23 mouse cellular contexts compared by ENCODE assay signal in genomic region chr1:127718290-127718689, GRCm38 (mm10). TPM values are rescaled to one million over a fixed set of nuclear protein-coding genes. Genes with fewer than 3 reads are reported as not detected.
A peak's percentile ranks its signal among the peaks of the same experiment; 100 is the strongest.
DNase-seq lines count a peak whose midpoint lies in the region; ATAC-seq and TF ChIP-seq lines count a peak whose summit lies in the region.
"Had no signal": no experiment of that assay in that cellular context is flagged by ENCODE, and none has a peak within 500 bp of the region (broad histone marks: within the 10 kb centered on the region; RNA-seq: fewer than 3 reads in every experiment).

No protein-coding gene starts in this region.

- no peaks in the 10 kb centered on the region; the same call in 1 of the 2 replicates for H3K36me3 ChIP-seq in kidney, adult 2 months (ENCODE audit: control insufficient read depth, insufficient read depth, low read length)
- no peaks in the 10 kb centered on the region for H3K36me3 ChIP-seq in kidney, embryonic 16.5 days (ENCODE audit: insufficient read depth, low read length)
- H3K36me3 ChIP-seq: G1E had no signal

- TF ChIP-seq CTCF in kidney, adult 2 months (conservative IDR thresholded peaks at IDR 0.05; ENCODE audit: insufficient read depth, insufficient read length, low read depth, low read length) = no peak

- no peak overlapping the region for H3K9ac ChIP-seq in kidney, embryonic 16.5 days (replicated peaks; ENCODE audit: low read length)

- no peak overlapping the region for H3K4me3 ChIP-seq in kidney, adult 2 months (ENCODE audit: insufficient read depth, low read depth, low read length)
- H3K4me3 ChIP-seq in kidney, embryonic 16.5 days (ENCODE audit: low read length) = no peak overlapping the region

- TF ChIP-seq POLR2A in kidney, adult 2 months (IDR thresholded peaks at IDR 0.05; ENCODE audit: low read depth, low read length) = no peak

- ATAC-seq in kidney, embryonic 16.5 days (ENCODE audit: low FRiP score, low TSS enrichment) = no peak
- ATAC-seq: activated CD4-positive, CD25-positive, alpha-beta regulatory T cell, adult 4 months; CD4-positive, CD25-positive, alpha-beta regulatory T cell, adult 4 months; Patski had no signal

- no peaks in the 10 kb centered on the region for H3K27me3 ChIP-seq in kidney, adult 2 months (replicated peaks; ENCODE audit: control insufficient read depth, insufficient read depth, low read length)
- H3K27me3 ChIP-seq in kidney, embryonic 16.5 days (ENCODE audit: insufficient read depth, low read length) = no peaks in the 10 kb centered on the region
- H3K27me3 ChIP-seq: CH12.LX, Patski had no signal

- no peak overlapping the region for H3K27ac ChIP-seq in kidney, adult 2 months (ENCODE audit: insufficient read depth, low read depth, low read length)
- H3K27ac ChIP-seq in kidney, embryonic 16.5 days (ENCODE audit: low read length) = no peak overlapping the region

- 0 out of 2 replicates have a peak, but pooled peaks cover 3% of the 10 kb centered on the region for H3K9me3 ChIP-seq in kidney, embryonic 16.5 days (ENCODE audit: low read length)
- H3K9me3 ChIP-seq: G1E had no signal

- 45% methylated on average over 1 of the region's 1 CpGs for WGBS in kidney, adult 2 months
- WGBS in kidney, embryonic 16.5 days = 60% methylated on average over 1 of the region's 1 CpGs

- peak; percentile 51 for DNase-seq in heart, adult 11 months
- no peak for DNase-seq in heart, adult 9 months (ENCODE audit: low spot score in 2 of 2)
- DNase-seq in kidney, adult 2 months = peak; percentile 58
- peak; percentile 55 for DNase-seq in kidney, adult 9 months
- no peak for DNase-seq in kidney, postnatal 36 days
- DNase-seq: adrenal gland, adult 2 months; adrenal gland, adult 8-10 months; adrenal gland, postnatal 10 days; adrenal gland, postnatal 14 days; adrenal gland, postnatal 25 days; adrenal gland, postnatal 36 days; B cell, adult 2 months; cerebellum, adult 11 months; cerebellum, adult 11-12 months; cerebellum, adult 18-20 months had no signal

- peaks cover 11% of the 10 kb centered on the region; the same call in 1 of the 2 replicates for H3K4me1 ChIP-seq in kidney, adult 2 months (ENCODE audit: control insufficient read depth, insufficient read depth, low read length)
- H3K4me1 ChIP-seq in kidney, embryonic 16.5 days (ENCODE audit: insufficient read depth, low read length) = no peaks in the 10 kb centered on the region

- no peak overlapping the region for H3K4me2 ChIP-seq in kidney, embryonic 16.5 days (replicated peaks; ENCODE audit: low read depth, low read length)

RNA-seq across cellular contexts. Expression of gene Acmsd, which starts 10.9 kb away (rescaled TPM):
- 67.8 and 81.0 TPM in 2 replicates for polyA plus RNA-seq in kidney, adult 2 months (2012; rRNA removed)
- polyA plus RNA-seq in kidney, embryonic 16.5 days (2015; fragmentation: Nextera tagmentation; extraction: Ambion mirVana) = 2.0 and 3.2 TPM in 2 replicates
- polyA plus RNA-seq: adrenal gland, adult 2 months; brain, embryonic 14.5 days; C2C12; Patski had no signal

RNA-seq across cellular contexts. Expression of gene Tmem163, which starts 38.9 kb away (rescaled TPM):
- polyA plus RNA-seq in kidney, adult 2 months (2012; rRNA removed) = 2.5 TPM in 2 replicates
- polyA plus RNA-seq in kidney, embryonic 16.5 days (2015; fragmentation: Nextera tagmentation; extraction: Ambion mirVana) = 0.99 and 1.7 TPM in 2 replicates
- polyA plus RNA-seq: activated CD4-positive, CD25-positive, alpha-beta regulatory T cell, adult 4 months; G1E; Patski had no signal

RNA-seq across cellular contexts. Expression of gene Ccnt2, which starts 55.7 kb away (rescaled TPM):
- 12.7 and 14.7 TPM in 2 replicates for polyA plus RNA-seq in kidney, adult 2 months (2012; rRNA removed)
- 76.9 and 88.9 TPM in 2 replicates for polyA plus RNA-seq in kidney, embryonic 16.5 days (2015; fragmentation: Nextera tagmentation; extraction: Ambion mirVana)

Comparison
In these comparisons a context has a peak if more than half of its experiments do, and no peak if none do; other contexts are left out.
1. DNase-seq: peak in heart, adult 11 months (single experiment), kidney, adult 2 months (single experiment) and kidney, adult 9 months (single experiment); none in heart, adult 9 months (0 of 2) and kidney, postnatal 36 days (0 of 2).
2. RNA of gene Acmsd, which starts 10.9 kb away (polyA plus RNA-seq): 67.8 to 81.0 TPM in kidney, adult 2 months; 2.0 to 3.2 TPM in kidney, embryonic 16.5 days; every median in the first group is over 10 times any median in the second.